Mouse (Mus musculus): ENCODE results near the gene Nek10. TPM values are rescaled to one million over a fixed set of nuclear protein-coding genes. Genes with fewer than 3 reads are reported as not detected.
A peak's percentile ranks its signal among the peaks of the same experiment; 100 is the strongest.

Gene Nek10
- polyA plus RNA-seq, 1 experiment from 2014 or later = 0.24 TPM

DNA sequence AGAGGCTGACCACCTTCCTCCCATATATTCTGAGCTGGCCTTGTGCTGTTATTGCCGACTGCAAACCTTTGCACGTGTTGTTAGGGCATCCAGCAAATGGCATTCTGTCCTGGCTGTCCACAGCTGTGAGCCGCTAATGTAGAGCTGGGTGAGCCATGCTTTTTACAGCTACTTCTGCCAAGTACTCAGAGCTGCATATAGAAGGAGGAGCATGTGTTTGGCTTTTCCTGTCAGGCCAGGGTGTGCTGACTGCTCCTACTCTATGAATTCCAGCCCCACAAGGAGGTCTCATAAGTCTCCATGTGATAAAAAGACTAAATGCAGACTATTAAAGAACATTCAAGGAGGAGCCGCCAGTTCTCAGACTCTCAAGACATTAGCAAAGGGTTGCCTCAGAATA lies 34.4 kb downstream of the Nek10 start:
- no peak overlapping the region for H3K27ac ChIP-seq (ENCODE audit: low read length)
- no peaks in the 10 kb centered on the region for H3K27me3 ChIP-seq (replicated peaks; ENCODE audit: insufficient read depth, low read length)
- H3K9me3 ChIP-seq (ENCODE audit: low read length) = no peaks in the 10 kb centered on the region
- WGBS = 50% methylated on average over 4 of the region's 4 CpGs
- DNase-seq (ENCODE audit: low spot score) = no peak
- H3K4me2 ChIP-seq (replicated peaks; ENCODE audit: low read depth, low read length) = no peak overlapping the region
- H3K4me1 ChIP-seq (ENCODE audit: insufficient read depth, low read depth, low read length) = no peaks in the 10 kb centered on the region
- ATAC-seq = no peak
- no peaks in the 10 kb centered on the region for H3K36me3 ChIP-seq (ENCODE audit: insufficient read depth, low read length)
- H3K9ac ChIP-seq (replicated peaks; ENCODE audit: low read depth) = no peak overlapping the region
- TF ChIP-seq EP300 (IDR thresholded peaks at IDR 0.05) = no peak
- no peak for TF ChIP-seq CTCF (IDR thresholded peaks at IDR 0.05)
- H3K4me3 ChIP-seq (ENCODE audit: low read depth, low read length) = no peak overlapping the region

DNA sequence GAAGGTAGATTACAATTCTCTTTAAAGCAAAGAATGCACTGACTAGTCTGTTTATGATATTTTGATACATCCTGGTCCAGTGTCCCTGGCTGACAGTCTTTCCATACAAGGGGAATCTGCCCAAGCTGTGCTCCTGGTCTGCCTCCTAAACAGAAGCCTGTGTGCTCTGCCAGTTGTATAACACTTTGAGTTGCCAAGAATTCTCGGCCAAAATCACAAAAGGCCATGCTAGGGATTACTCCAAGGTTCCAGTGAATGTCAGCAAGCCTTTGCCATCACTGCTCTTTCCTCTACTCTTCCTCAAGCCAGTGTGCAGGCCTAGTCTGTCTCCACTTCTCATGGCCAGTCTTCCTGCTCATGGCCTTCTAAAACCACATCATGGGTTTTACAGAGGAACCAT lies 34.9 kb downstream of the Nek10 start:
- Histone ChIP-seq H3K27me3 (replicated peaks; ENCODE audit: insufficient read depth, low read length) (no peaks in the 10 kb centered on the region), H3K4me2 (replicated peaks; ENCODE audit: low read depth, low read length) (no peak overlapping the region), H3K9me3 (ENCODE audit: low read length) (no peaks in the 10 kb centered on the region), H3K36me3 (ENCODE audit: insufficient read depth, low read length) (no peaks in the 10 kb centered on the region), H3K9ac (replicated peaks; ENCODE audit: low read depth) (no peak overlapping the region), H3K27ac (ENCODE audit: low read length) (no peak overlapping the region), H3K4me3 (ENCODE audit: low read depth, low read length) (no peak overlapping the region), H3K4me1 (ENCODE audit: insufficient read depth, low read depth, low read length) (no peaks in the 10 kb centered on the region)
- TF ChIP-seq EP300 (IDR thresholded peaks at IDR 0.05) = no peak
- no peak for TF ChIP-seq CTCF (IDR thresholded peaks at IDR 0.05)
- DNase-seq (ENCODE audit: low spot score) = no peak
- ATAC-seq = no peak
- WGBS = 25% methylated on average over 1 of the region's 1 CpGs

DNA sequence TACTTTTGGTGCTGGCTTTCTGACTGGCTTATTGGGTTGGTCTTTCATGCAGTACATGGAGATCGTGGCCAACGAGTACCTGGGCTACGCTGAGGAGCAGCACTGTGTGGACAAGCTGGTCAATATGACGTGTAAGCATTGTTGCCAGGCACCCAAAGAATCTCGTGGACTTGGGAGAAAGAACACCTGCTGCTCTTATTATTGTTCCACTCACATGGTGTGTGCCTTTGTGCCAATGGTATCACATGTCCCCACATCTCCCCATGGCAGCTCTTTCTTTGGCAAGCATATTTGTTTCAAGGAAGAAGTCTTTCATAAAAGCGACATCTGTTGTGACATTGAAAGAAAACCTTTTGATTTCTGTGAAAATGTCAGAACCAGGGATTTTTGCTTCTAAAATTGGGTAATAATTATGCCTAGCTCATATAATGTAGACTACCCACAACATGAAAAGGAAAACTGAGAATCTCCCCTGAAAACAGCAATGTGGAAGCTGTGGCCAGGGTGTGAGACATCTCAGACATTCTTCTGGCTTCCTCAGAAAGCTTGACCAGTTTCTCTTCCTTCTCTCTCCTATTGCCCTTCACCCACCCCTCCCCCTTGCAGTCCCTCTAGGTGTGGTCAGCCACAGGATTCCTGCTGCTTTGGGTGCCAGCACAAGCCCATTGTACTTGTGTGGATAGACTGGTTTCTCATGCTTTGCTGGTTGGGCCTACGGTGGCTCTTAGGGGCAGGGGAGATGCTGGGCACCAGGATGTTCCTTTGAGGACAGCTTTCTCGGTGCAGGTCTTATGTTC lies 39.7 kb downstream of the Nek10 start:
- Histone ChIP-seq H3K4me1 (ENCODE audit: insufficient read depth, low read depth, low read length) (no peaks in the 10 kb centered on the region), H3K9ac (replicated peaks; ENCODE audit: low read depth) (no peak overlapping the region), H3K36me3 (ENCODE audit: insufficient read depth, low read length) (no peaks in the 10 kb centered on the region), H3K9me3 (ENCODE audit: low read length) (no peaks in the 10 kb centered on the region), H3K4me2 (replicated peaks; ENCODE audit: low read depth, low read length) (no peak overlapping the region), H3K27me3 (replicated peaks; ENCODE audit: insufficient read depth, low read length) (no peaks in the 10 kb centered on the region), H3K4me3 (ENCODE audit: low read depth, low read length) (no peak overlapping the region), H3K27ac (ENCODE audit: low read length) (no peak overlapping the region)
- TF ChIP-seq CTCF (IDR thresholded peaks at IDR 0.05) (no peak), EP300 (IDR thresholded peaks at IDR 0.05) (no peak)
- peak; percentile 18 for DNase-seq (ENCODE audit: low spot score)
- 63% methylated on average over 8 of the region's 8 CpGs for WGBS
- peak; percentile 40 for ATAC-seq

DNA sequence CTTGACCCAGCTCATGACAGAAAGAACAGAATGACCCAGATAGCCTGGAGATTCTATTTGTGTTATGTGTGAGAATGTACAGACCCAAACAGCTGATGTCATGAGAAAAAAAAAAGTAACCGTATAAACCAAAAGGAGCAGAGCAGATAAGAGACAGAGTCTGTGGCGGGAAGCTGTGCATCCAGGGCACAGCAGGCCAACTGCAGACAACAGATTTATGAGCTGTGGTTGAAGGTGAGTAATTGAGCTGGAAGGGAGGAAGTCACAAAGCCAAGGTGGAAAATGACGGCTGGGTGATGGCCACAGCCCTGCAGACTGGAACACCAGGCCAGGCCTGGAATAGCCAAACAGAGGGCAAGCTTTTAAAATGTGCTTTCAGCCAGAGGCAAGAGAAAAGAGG lies 49.6 kb downstream of the Nek10 start:
- WGBS = 23% methylated on average over 3 of the region's 3 CpGs
- no peaks in the 10 kb centered on the region for H3K27me3 ChIP-seq (replicated peaks; ENCODE audit: insufficient read depth, low read length)
- TF ChIP-seq CTCF (IDR thresholded peaks at IDR 0.05) = no peak
- TF ChIP-seq EP300 (IDR thresholded peaks at IDR 0.05) = no peak
- H3K4me3 ChIP-seq (ENCODE audit: low read depth, low read length) = no peak overlapping the region
- no peaks in the 10 kb centered on the region for H3K4me1 ChIP-seq (ENCODE audit: insufficient read depth, low read depth, low read length)
- no peak overlapping the region for H3K4me2 ChIP-seq (replicated peaks; ENCODE audit: low read depth, low read length)
- H3K27ac ChIP-seq (ENCODE audit: low read length) = no peak overlapping the region
- no peaks in the 10 kb centered on the region for H3K9me3 ChIP-seq (ENCODE audit: low read length)
- ATAC-seq (no peak), DNase-seq (ENCODE audit: low spot score) (no peak)
- H3K9ac ChIP-seq (replicated peaks; ENCODE audit: low read depth) = no peak overlapping the region
- no peaks in the 10 kb centered on the region for H3K36me3 ChIP-seq (ENCODE audit: insufficient read depth, low read length)

DNA sequence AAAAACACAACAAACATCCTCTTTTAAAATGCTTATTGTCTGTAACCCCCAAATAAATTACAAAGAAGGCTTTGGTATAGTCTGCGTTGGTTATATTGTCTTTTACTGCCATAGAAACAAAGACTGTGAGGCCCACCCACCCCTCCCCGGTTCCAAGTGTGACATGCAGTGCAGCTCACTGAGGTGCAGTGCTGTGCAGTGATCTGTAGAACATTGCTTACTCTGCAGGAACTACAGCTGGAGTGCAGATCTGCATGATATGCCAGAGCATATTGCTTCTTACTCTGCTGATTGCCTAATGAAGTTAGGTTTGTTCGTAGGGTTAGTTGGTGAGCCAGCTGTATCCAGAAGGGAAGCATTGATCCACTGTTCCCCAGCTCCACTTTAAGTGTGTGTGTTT lies 57.1 kb downstream of the Nek10 start:
- Histone ChIP-seq H3K4me1 (ENCODE audit: insufficient read depth, low read depth, low read length) (no peaks in the 10 kb centered on the region), H3K27ac (ENCODE audit: low read length) (no peak overlapping the region), H3K9ac (replicated peaks; ENCODE audit: low read depth) (no peak overlapping the region), H3K27me3 (replicated peaks; ENCODE audit: insufficient read depth, low read length) (no peaks in the 10 kb centered on the region), H3K4me3 (ENCODE audit: low read depth, low read length) (no peak overlapping the region), H3K9me3 (ENCODE audit: low read length) (no peaks in the 10 kb centered on the region), H3K36me3 (ENCODE audit: insufficient read depth, low read length) (no peaks in the 10 kb centered on the region), H3K4me2 (replicated peaks; ENCODE audit: low read depth, low read length) (no peak overlapping the region)
- 47% methylated on average over 3 of the region's 3 CpGs for WGBS
- TF ChIP-seq EP300 (IDR thresholded peaks at IDR 0.05) (no peak), CTCF (IDR thresholded peaks at IDR 0.05) (no peak)
- ATAC-seq = no peak
- no peak for DNase-seq (ENCODE audit: low spot score)

DNA sequence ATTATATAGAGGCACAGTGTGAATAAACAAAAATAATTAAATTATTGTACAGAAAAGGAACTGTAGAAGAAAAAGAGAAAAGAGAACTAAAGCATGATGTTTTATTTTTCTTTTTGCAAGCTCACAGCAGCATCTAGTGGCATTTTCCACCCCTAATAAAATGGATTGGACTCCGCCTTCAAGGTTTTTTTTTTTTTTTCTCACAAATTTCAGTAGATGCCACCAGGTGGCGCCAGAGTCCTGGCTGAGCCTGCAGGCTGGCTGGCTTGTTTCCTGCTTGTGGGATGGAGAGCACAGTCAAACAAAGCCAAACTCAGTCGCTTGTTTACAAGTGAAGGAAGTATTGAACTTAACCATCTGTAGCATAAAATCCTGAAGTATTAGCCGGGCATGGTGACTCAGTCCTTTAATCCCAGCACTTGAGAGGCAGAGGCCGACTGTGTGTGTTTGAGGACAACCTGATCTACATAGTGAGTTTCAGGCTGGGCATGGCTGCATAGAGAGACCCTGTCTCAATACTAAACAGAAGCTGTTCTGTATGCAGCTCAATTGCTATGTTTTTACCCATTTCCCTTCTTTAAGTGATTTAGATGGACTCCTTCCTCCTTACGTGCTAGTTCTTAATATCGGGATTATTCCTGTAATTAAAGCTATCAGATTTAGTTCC lies 60.6 kb downstream of the Nek10 start:
- whole genome bisulfite sequencing = 23% methylated on average over 7 of the region's 7 CpGs
- Histone ChIP-seq H3K27me3 (replicated peaks; ENCODE audit: insufficient read depth, low read length) (no peaks in the 10 kb centered on the region), H3K27ac (ENCODE audit: low read length) (no peak overlapping the region), H3K9me3 (ENCODE audit: low read length) (no peaks in the 10 kb centered on the region), H3K4me2 (replicated peaks; ENCODE audit: low read depth, low read length) (no peak overlapping the region), H3K4me3 (ENCODE audit: low read depth, low read length) (no peak overlapping the region), H3K36me3 (ENCODE audit: insufficient read depth, low read length) (no peaks in the 10 kb centered on the region), H3K9ac (replicated peaks; ENCODE audit: low read depth) (no peak overlapping the region), H3K4me1 (ENCODE audit: insufficient read depth, low read depth, low read length) (no peaks in the 10 kb centered on the region)
- ATAC-seq (peak; percentile 67), DNase-seq (ENCODE audit: low spot score) (peak; percentile 88)
- TF ChIP-seq CTCF (IDR thresholded peaks at IDR 0.05) (peak; percentile 90), EP300 (IDR thresholded peaks at IDR 0.05) (no peak)

Data from lung, postnatal 0 days (tissue).